Comparison of ENCODE assay signal across 17 mouse cellular contexts in the genomic region with DNA sequence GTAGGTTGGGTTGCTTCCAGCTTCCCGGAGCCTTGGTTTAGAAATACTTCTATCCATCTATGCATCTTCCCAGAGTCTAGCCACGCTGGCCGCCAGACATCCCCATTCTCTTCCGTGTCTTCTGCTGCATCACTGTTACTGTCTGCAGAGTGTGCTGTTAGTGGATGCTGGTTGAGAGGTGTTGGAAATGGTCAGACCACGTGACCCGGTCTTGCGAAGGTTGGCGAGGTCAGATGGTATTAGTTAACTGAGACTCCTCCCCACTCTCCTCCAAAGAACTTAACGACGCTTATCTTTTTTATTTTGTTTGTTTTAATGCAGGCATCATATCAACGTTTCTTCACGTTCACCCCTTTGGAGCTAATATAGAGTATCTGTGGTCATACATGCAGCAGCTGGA.
DNase-seq lines count a peak whose midpoint lies in the region; ATAC-seq and TF ChIP-seq lines count a peak whose summit lies in the region.
"Had no signal": no experiment of that assay in that cellular context is flagged by ENCODE, and none has a peak within 500 bp of the region (broad histone marks: within the 10 kb centered on the region; RNA-seq: fewer than 3 reads in every experiment).

No protein-coding gene starts in this region.

- no peak overlapping the region for H3K27ac ChIP-seq in kidney, embryonic 14.5 days (ENCODE audit: low read depth, low read length)
- 0 out of 2 replicates have a peak overlapping the region, but pooled peaks have one; percentile 12 for H3K27ac ChIP-seq in midbrain, postnatal 0 days (ENCODE audit: low read depth, low read length)
- no peak overlapping the region for H3K27ac ChIP-seq in midbrain, embryonic 13.5 days
- H3K27ac ChIP-seq: forebrain, embryonic 15.5 days; hindbrain, embryonic 14.5 days; liver, embryonic 13.5 days; midbrain, embryonic 15.5 days had no signal

- no peak for TF ChIP-seq CTCF in midbrain, postnatal 0 days (IDR thresholded peaks at IDR 0.05)

- no peaks in the 10 kb centered on the region for H3K27me3 ChIP-seq in kidney, embryonic 14.5 days (ENCODE audit: control insufficient read depth, insufficient read depth, low read length)
- H3K27me3 ChIP-seq in midbrain, postnatal 0 days (ENCODE audit: insufficient read depth, low read length) = no peaks in the 10 kb centered on the region
- H3K27me3 ChIP-seq in midbrain, embryonic 13.5 days = no peaks in the 10 kb centered on the region
- H3K27me3 ChIP-seq: forebrain, embryonic 15.5 days; liver, embryonic 13.5 days; midbrain, embryonic 15.5 days had no signal

- no peak overlapping the region for H3K4me3 ChIP-seq in kidney, embryonic 14.5 days (ENCODE audit: low read length)
- H3K4me3 ChIP-seq in midbrain, postnatal 0 days (ENCODE audit: low read depth, low read length) = no peak overlapping the region
- no peak overlapping the region for H3K4me3 ChIP-seq in midbrain, embryonic 13.5 days (replicated peaks)
- H3K4me3 ChIP-seq: forebrain, embryonic 15.5 days; liver, embryonic 13.5 days; midbrain, embryonic 15.5 days had no signal

- peak overlapping the region; percentile 29; the same call in 1 of the 2 replicates for H3K4me2 ChIP-seq in kidney, embryonic 14.5 days (replicated peaks; ENCODE audit: low read depth, low read length)
- no peak overlapping the region for H3K4me2 ChIP-seq in midbrain, postnatal 0 days (ENCODE audit: low read depth, low read length, poor library complexity, severe bottlenecking)
- no peak overlapping the region for H3K4me2 ChIP-seq in midbrain, embryonic 13.5 days (replicated peaks)
- H3K4me2 ChIP-seq: forebrain, embryonic 15.5 days; hindbrain, embryonic 14.5 days; liver, embryonic 13.5 days; midbrain, embryonic 15.5 days had no signal

- peak; percentile 10 for DNase-seq in embryo, embryonic 10.5 days (ENCODE audit: low spot score)
- DNase-seq in embryo, embryonic 10 days (ENCODE audit: low spot score) = no peak
- DNase-seq in kidney, postnatal 36 days = no peak
- no peak for DNase-seq in midbrain, postnatal 0 days (ENCODE audit: low spot score)
- no peak for DNase-seq in left cerebral cortex, postnatal 14 days (ENCODE audit: low spot score in 2 of 2)
- DNase-seq: cerebellum, adult 11-12 months; cerebellum, postnatal 36 days; gastrocnemius, postnatal 25 days; kidney, adult 11 months; liver, embryonic 13.5 days; right cerebral cortex, postnatal 25 days had no signal

- intact Hi-C loops in left cerebral cortex, postnatal 14 days (cut with DNase I) = no loop called here

- no peaks in the 10 kb centered on the region for H3K36me3 ChIP-seq in kidney, embryonic 14.5 days (ENCODE audit: control insufficient read depth, insufficient read depth, low read length)
- no peaks in the 10 kb centered on the region for H3K36me3 ChIP-seq in midbrain, postnatal 0 days (ENCODE audit: insufficient read depth, low read length)
- H3K36me3 ChIP-seq in midbrain, embryonic 13.5 days = peaks cover 4% of the 10 kb centered on the region
- H3K36me3 ChIP-seq: liver, embryonic 13.5 days; midbrain, embryonic 15.5 days had no signal

- H3K9ac ChIP-seq in kidney, embryonic 14.5 days (ENCODE audit: low read depth, low read length) = no peak overlapping the region
- no peak overlapping the region for H3K9ac ChIP-seq in midbrain, postnatal 0 days (replicated peaks; ENCODE audit: low read length, poor library complexity, severe bottlenecking)
- H3K9ac ChIP-seq in midbrain, embryonic 13.5 days (replicated peaks) = no peak overlapping the region
- H3K9ac ChIP-seq: forebrain, embryonic 15.5 days; hindbrain, embryonic 14.5 days; liver, embryonic 13.5 days; midbrain, embryonic 15.5 days had no signal

- no peaks in the 10 kb centered on the region for H3K4me1 ChIP-seq in kidney, embryonic 14.5 days (ENCODE audit: control insufficient read depth, insufficient read depth, low read length)
- H3K4me1 ChIP-seq in midbrain, postnatal 0 days (ENCODE audit: insufficient read depth, low read length) = no peaks in the 10 kb centered on the region
- no peaks in the 10 kb centered on the region for H3K4me1 ChIP-seq in midbrain, embryonic 13.5 days (replicated peaks)
- H3K4me1 ChIP-seq: forebrain, embryonic 15.5 days; liver, embryonic 13.5 days; midbrain, embryonic 15.5 days had no signal

- H3K9me3 ChIP-seq in kidney, embryonic 14.5 days (ENCODE audit: control insufficient read depth, low read length) = no peaks in the 10 kb centered on the region
- no peaks in the 10 kb centered on the region for H3K9me3 ChIP-seq in midbrain, postnatal 0 days (ENCODE audit: low read length)
- no peaks in the 10 kb centered on the region for H3K9me3 ChIP-seq in midbrain, embryonic 13.5 days
- H3K9me3 ChIP-seq: forebrain, embryonic 15.5 days; midbrain, embryonic 15.5 days had no signal

- 65% methylated on average over 12 of the region's 12 CpGs for WGBS in kidney, embryonic 14.5 days
- WGBS in midbrain, postnatal 0 days = 91% methylated on average over 12 of the region's 12 CpGs
- 91% methylated on average over 12 of the region's 12 CpGs for WGBS in midbrain, embryonic 13.5 days

- no peak for ATAC-seq in kidney, embryonic 14.5 days (ENCODE audit: low FRiP score, low TSS enrichment)
- ATAC-seq in midbrain, postnatal 0 days (ENCODE audit: low FRiP score) = no peak
- ATAC-seq in midbrain, embryonic 13.5 days = no peak
- no peak for ATAC-seq in monocyte, adult 5-6 weeks (replicated peaks; ENCODE audit: insufficient number of reproducible peaks, low FRiP score, low TSS enrichment, poor library complexity, severe bottlenecking)
- ATAC-seq: forebrain, embryonic 15.5 days; midbrain, embryonic 15.5 days had no signal
